Mouse (Mus musculus) hindbrain, embryonic 14.5 days (tissue): ENCODE data around the gene Tdrd1. TPM values are rescaled to one million over a fixed set of nuclear protein-coding genes. Genes with fewer than 3 reads are reported as not detected.

ENCODE experiments used
- polyA plus RNA-seq: library from polyadenylated mRNA; unstranded; fragments of >200 nt; fragmentation: Nextera tagmentation; extraction: Ambion mirVana; gene quantifications from 2 replicates; pipeline ENCODE4 v1.2.1, GENCODE M21; 2014

Tdrd1 gene
- polyA plus RNA-seq, 1 experiment from 2014 or later: 1.3 TPM

Other genes starting within 250 kb of the Tdrd1 start
- 1.4 and 1.8 TPM in 2 replicates for gene Adrb1, start 104.0 kb upstream of the Tdrd1 start, polyA plus RNA-seq
- gene Ccdc186, start 4.0 kb upstream of the Tdrd1 start, polyA plus RNA-seq: 24.3 and 27.2 TPM in 2 replicates
- gene Vwa2, start 48.0 kb downstream of the Tdrd1 start, polyA plus RNA-seq: 0.40 and 0.51 TPM in 2 replicates
- 13.7 and 16.2 TPM in 2 replicates for gene Afap1l2, start 182.0 kb downstream of the Tdrd1 start, polyA plus RNA-seq